Mouse (Mus musculus) CH12.LX (cell line): ENCODE data around the gene Nup188. TPM values are rescaled to one million over a fixed set of nuclear protein-coding genes. Genes with fewer than 3 reads are reported as not detected.

Source experiments
- DNase-seq: peaks from one replicate; pipeline ENCODE4 v3.0.0-alpha.2; 2013; ENCODE audit errors: extremely low read depth
- H3K27ac ChIP-seq: 2 replicates; pipeline ENCODE4 v1.5.1; 2012; ENCODE audit warnings: low read depth, mild to moderate bottlenecking, control low read depth, moderate library complexity; ENCODE audit not compliant: insufficient read depth
- H3K27me3 ChIP-seq: replicated peaks from 2 replicates; pipeline ENCODE3; 2012; ENCODE audit warnings: inconsistent platforms
- H3K36me3 ChIP-seq, 2 experiments: replicated peaks in 1 of 2; 2 replicates each; pipeline versions ENCODE3 to v1.6.1; 2012; ENCODE audit warnings: inconsistent platforms in 1 of 2, low read length in 1 of 2, mild to moderate bottlenecking in 1 of 2, mixed read lengths in 1 of 2, moderate library complexity in 1 of 2; ENCODE audit not compliant: control insufficient read depth in 1 of 2, insufficient read depth in 1 of 2
- H3K4me1 ChIP-seq, 2 experiments: 2 replicates each; pipeline ENCODE4 v1.6.1; 2012; ENCODE audit warnings: inconsistent platforms in 1 of 2, moderate library complexity in 1 of 2; ENCODE audit not compliant: insufficient read depth in 2 of 2, control insufficient read depth in 1 of 2
- H3K4me2 ChIP-seq: 2 replicates; pipeline ENCODE4 v1.6.1; 2012; ENCODE audit warnings: low read depth, mild to moderate bottlenecking, control low read depth; ENCODE audit not compliant: poor library complexity, insufficient read depth, severe bottlenecking
- H3K4me3 ChIP-seq, 3 experiments: fragments of 150-350 bp in 1 of 3; sonication (generic) in 1 of 3; replicated peaks in 1 of 3; 2 replicates each; pipeline versions ENCODE3 to v1.5.1; 2011 to 2012; ENCODE audit warnings: low read depth in 2 of 3, low read length in 2 of 3, mild to moderate bottlenecking in 2 of 3, moderate library complexity in 2 of 3, control low read depth in 1 of 3, improper control_type of control experiment in 1 of 3, inconsistent platforms in 1 of 3, mixed read lengths in 1 of 3; ENCODE audit not compliant: poor library complexity in 1 of 3
- H3K79me2 ChIP-seq: replicated peaks from 2 replicates; pipeline ENCODE4 v1.6.1; 2012; ENCODE audit warnings: mild to moderate bottlenecking, moderate library complexity; ENCODE audit not compliant: control insufficient read depth, poor library complexity, insufficient read depth, severe bottlenecking; ENCODE audit errors: extremely low read depth
- H3K9ac ChIP-seq: 2 replicates; pipeline ENCODE4 v1.6.1; 2012; ENCODE audit warnings: low read depth, mild to moderate bottlenecking, control low read depth, moderate library complexity; ENCODE audit not compliant: insufficient read depth
- H3K9me3 ChIP-seq: replicated peaks from 2 replicates; pipeline ENCODE3; 2012; ENCODE audit warnings: low read length, inconsistent platforms, mixed read lengths
- BHLHE40 ChIP-seq: IDR thresholded peaks from 2 replicates; pipeline ENCODE4 v1.6.1; 2011; ENCODE audit warnings: mild to moderate bottlenecking, low read depth, low read length, improper control_type of control experiment
- CHD1 ChIP-seq: IDR thresholded peaks from 2 replicates; pipeline ENCODE4 v1.6.1; 2012; ENCODE audit warnings: low read depth, low read length, improper control_type of control experiment, inconsistent platforms
- E2F4 ChIP-seq: IDR thresholded peaks from 2 replicates; pipeline ENCODE4 v1.6.1; 2011; ENCODE audit warnings: low read depth, low read length, improper control_type of control experiment; ENCODE audit not compliant: insufficient replicate concordance
- ELF1 ChIP-seq: IDR thresholded peaks from 2 replicates; pipeline ENCODE4 v1.6.1; 2014; ENCODE audit warnings: low read depth, mild to moderate bottlenecking, inconsistent platforms, low read length, improper control_type of control experiment
- IRF4 ChIP-seq: IDR thresholded peaks from 2 replicates; pipeline ENCODE4 v1.6.1; 2014; ENCODE audit warnings: low read depth, mild to moderate bottlenecking, inconsistent platforms, low read length, improper control_type of control experiment
- JUN ChIP-seq: IDR thresholded peaks from 2 replicates; pipeline ENCODE4 v1.6.1; 2011; ENCODE audit warnings: low read depth, mild to moderate bottlenecking, low read length, improper control_type of control experiment, moderate library complexity; ENCODE audit not compliant: insufficient read depth
- JUND ChIP-seq: conservative IDR thresholded peaks from 2 replicates; pipeline ENCODE4 v1.6.1; 2011; ENCODE audit warnings: low read depth, low read length, improper control_type of control experiment
- MAX ChIP-seq: IDR thresholded peaks from 2 replicates; pipeline ENCODE4 v1.6.1; 2011; ENCODE audit warnings: low read length, improper control_type of control experiment
- MAZ ChIP-seq: IDR thresholded peaks from 2 replicates; pipeline ENCODE4 v1.6.1; 2012; ENCODE audit warnings: low read depth, mild to moderate bottlenecking, inconsistent platforms, low read length, improper control_type of control experiment, moderate library complexity
- MYC ChIP-seq: IDR thresholded peaks from 2 replicates; pipeline ENCODE4 v1.6.1; 2011; ENCODE audit warnings: low read depth, mild to moderate bottlenecking, improper control_type of control experiment, low read length
- NELFE ChIP-seq: IDR thresholded peaks from 2 replicates; pipeline ENCODE4 v1.6.1; 2011; ENCODE audit warnings: low read depth, low read length, improper control_type of control experiment
- PAX5 ChIP-seq: IDR thresholded peaks from 2 replicates; pipeline ENCODE4 v1.6.1; 2012; ENCODE audit warnings: low read length, inconsistent platforms, mixed read lengths
- POLR2AphosphoS2 ChIP-seq: IDR thresholded peaks from 2 replicates; pipeline ENCODE4 v1.6.1; 2011; ENCODE audit warnings: low read depth, low read length, improper control_type of control experiment
- RAD21 ChIP-seq: IDR thresholded peaks from 2 replicates; pipeline ENCODE4 v1.6.1; 2011; ENCODE audit warnings: low read depth, mild to moderate bottlenecking, low read length, improper control_type of control experiment, moderate library complexity
- RCOR1 ChIP-seq: conservative IDR thresholded peaks from 2 replicates; pipeline ENCODE4 v1.6.1; 2012; ENCODE audit warnings: low read depth, mild to moderate bottlenecking, inconsistent platforms, low read length, improper control_type of control experiment
- SIN3A ChIP-seq: IDR thresholded peaks from 2 replicates; pipeline ENCODE4 v1.6.1; 2012; ENCODE audit warnings: low read length, improper control_type of control experiment, inconsistent platforms
- SMC3 ChIP-seq: IDR thresholded peaks from 2 replicates; pipeline ENCODE4 v1.6.1; 2011; ENCODE audit warnings: low read depth, low read length, improper control_type of control experiment
- UBTF ChIP-seq: IDR thresholded peaks from 2 replicates; pipeline ENCODE4 v1.6.1; 2012; ENCODE audit warnings: low read depth, mild to moderate bottlenecking, inconsistent platforms, low read length, improper control_type of control experiment, moderate library complexity
- USF1 ChIP-seq: IDR thresholded peaks from 2 replicates; pipeline ENCODE4 v1.6.1; 2014; ENCODE audit warnings: low read depth, mild to moderate bottlenecking, inconsistent platforms, low read length, improper control_type of control experiment
- dilution Hi-C: fragments of 300-500 bp; cut with MboI; formaldehyde crosslinking; loops from 2 replicates; pipeline ENCODE4 v1.14.3; 2020; ENCODE audit warnings: low sequenced_read_pairs; ENCODE audit not compliant: extremely low pct_unique_long_range_greater_than_20kb, extremely low pct_ligation_motif_present
- in situ Hi-C: fragments of 300-500 bp; cut with MboI; formaldehyde crosslinking; loops from 3 replicates; pipeline ENCODE4 v1.14.3; 2019; ENCODE audit warnings: low sequenced_read_pairs, low pct_ligation_motif_present, low pct_unique_long_range_greater_than_20kb, mixed read lengths
- polyA plus RNA-seq: library from polyadenylated mRNA; unstranded; fragments of >175 nt; gene quantifications from 2 replicates; pipeline ENCODE4 v1.2.1, GENCODE M21; 2012; ENCODE audit warnings: low read depth; ENCODE audit not compliant: insufficient read length
- total RNA-seq, 2 experiments: library from RNA; depleted of rRNA; stranded (reverse); fragments of 300-350 nt in 1 of 2; fragments of >200 nt in 1 of 2; gene quantifications; 2 replicates each; pipeline ENCODE4 v1.2.3; 2012 to 2014

Gene Nup188
- total and polyA plus RNA-seq, 3 experiments = 19.7 to 58.8 (median 47.6) TPM

DNA sequence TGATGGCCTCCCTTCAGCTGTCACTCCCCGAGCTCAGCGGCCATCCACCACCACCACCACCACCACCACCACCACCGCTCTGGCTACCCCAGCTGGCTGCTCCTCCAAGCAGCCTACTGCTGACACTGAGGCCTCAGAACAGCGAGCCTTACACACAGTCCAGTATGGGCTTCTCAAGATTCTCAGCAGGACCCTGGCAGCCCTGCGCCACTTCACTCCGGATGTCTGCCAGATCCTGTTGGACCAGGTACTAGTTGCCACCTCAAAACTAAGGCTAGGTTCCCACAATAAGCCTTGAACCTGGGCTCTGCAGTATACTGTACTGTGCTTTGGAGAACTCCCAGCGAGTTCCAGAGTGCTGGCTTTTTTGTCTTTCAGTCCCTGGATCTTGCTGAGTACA is 56.3 kb downstream of the Nup188 start:
- Histone ChIP-seq H3K79me2 (no peaks in the 10 kb centered on the region), H3K9ac (no peak overlapping the region), H3K4me1 (peaks cover 0 to 26% of the 10 kb centered on the region in 2 experiments; a peak in 2 of 4 replicates), H3K4me3 (no peak overlapping the region), H3K9me3 (no peaks in the 10 kb centered on the region), H3K36me3 (peaks cover 88 to 97% of the 10 kb centered on the region in 2 experiments), H3K27me3 (no peaks in the 10 kb centered on the region), H3K4me2 (no peak overlapping the region), H3K27ac (no peak overlapping the region)
- in situ Hi-C loops (no loop called here), dilution Hi-C loops (no loop called here)
- no peak for DNase-seq
- TF ChIP-seq POLR2AphosphoS2 (no peak), BHLHE40 (no peak), IRF4 (no peak), PAX5 (no peak)

GRCm38 (mm10) chr2:30343601-30344137 is 57.5 kb downstream of the Nup188 start:
- H3K4me1 ChIP-seq = peaks cover 0 to 28% of the 10 kb centered on the region in 2 experiments; a peak in 2 of 4 replicates
- no peak for TF ChIP-seq E2F4
- TF ChIP-seq RAD21 = no peak
- no peak for TF ChIP-seq NELFE
- no peak for TF ChIP-seq MAX
- no peak for TF ChIP-seq SMC3
- no peak for TF ChIP-seq ELF1
- no peak for TF ChIP-seq MAZ
- TF ChIP-seq UBTF = no peak
- no peak for TF ChIP-seq RCOR1
- TF ChIP-seq JUN = no peak
- no peak for TF ChIP-seq BHLHE40
- no peak for TF ChIP-seq CHD1
- TF ChIP-seq USF1 = no peak
- no peak for TF ChIP-seq MYC
- TF ChIP-seq JUND = no peak
- no peak for TF ChIP-seq SIN3A
- in situ Hi-C loops = no loop called here
- DNase-seq = no peak
- H3K27me3 ChIP-seq = no peaks in the 10 kb centered on the region
- no peak overlapping the region for H3K4me3 ChIP-seq
- no peaks in the 10 kb centered on the region for H3K9me3 ChIP-seq
- dilution Hi-C loops = no loop called here
- no peak overlapping the region for H3K27ac ChIP-seq
- H3K36me3 ChIP-seq = peaks cover 88 to 98% of the 10 kb centered on the region in 2 experiments
- no peak overlapping the region for H3K4me2 ChIP-seq
- H3K9ac ChIP-seq = no peak overlapping the region
- H3K79me2 ChIP-seq = no peaks in the 10 kb centered on the region
